Mouse (Mus musculus): ENCODE data around the gene Otx2. TPM values are rescaled to one million over a fixed set of nuclear protein-coding genes. Genes with fewer than 3 reads are reported as not detected.

The Otx2 gene
- total and polyA plus RNA-seq, 3 experiments: not detected

DNA sequence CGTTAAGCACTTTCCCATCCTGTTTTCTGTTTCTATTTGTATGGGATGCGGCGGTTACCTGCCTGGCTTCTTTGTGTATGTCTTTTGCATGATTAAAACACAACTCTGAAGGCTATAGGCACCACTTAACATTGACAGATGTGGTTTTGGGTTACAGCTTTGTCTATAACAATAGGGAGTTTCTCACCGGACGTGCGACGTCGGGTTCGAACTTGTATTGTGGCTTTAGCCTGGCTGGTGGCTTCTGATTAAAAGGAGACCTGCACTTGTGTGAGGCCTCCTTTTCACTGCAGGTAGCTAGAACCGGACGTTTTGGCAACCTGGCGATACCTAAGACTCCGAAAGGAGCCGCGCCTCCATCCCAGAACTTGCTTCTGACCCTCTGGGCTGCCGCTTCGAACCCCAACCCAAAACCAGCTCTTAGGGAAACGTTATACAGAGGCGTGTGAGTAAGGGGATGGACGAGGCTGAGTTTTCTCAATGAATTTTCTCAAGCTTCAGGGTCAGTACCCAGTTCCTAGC, 19.0 kb downstream of the Otx2 start:
- no peak overlapping the region for H3K4me3 ChIP-seq (ENCODE audit: control insufficient read depth in 1 of 2, insufficient read depth in 1 of 2, low read depth in 2 of 2, low read length in 2 of 2)
- H3K9me3 ChIP-seq (replicated peaks; ENCODE audit: insufficient read depth, low read length): no peaks in the 10 kb centered on the region
- TF ChIP-seq ZKSCAN1 (IDR thresholded peaks at IDR 0.05; ENCODE audit: low read depth, low read length) (no peak), E2F4 (IDR thresholded peaks at IDR 0.05; ENCODE audit: borderline replicate concordance, low read depth, low read length) (no peak), TCF12 (IDR thresholded peaks at IDR 0.05; ENCODE audit: low read depth, low read length) (no peak), POLR2AphosphoS2 (IDR thresholded peaks at IDR 0.05; ENCODE audit: low read length) (no peak), MAX (IDR thresholded peaks at IDR 0.05; ENCODE audit: low read length) (no peak), GABPA (IDR thresholded peaks at IDR 0.05; ENCODE audit: low read depth, low read length) (no peak)
- no peaks in the 10 kb centered on the region; a peak in 1 of 4 replicates for H3K27me3 ChIP-seq (ENCODE audit: control insufficient read depth in 1 of 2, insufficient read depth in 2 of 2, low read length in 2 of 2)
- H3K36me3 ChIP-seq (ENCODE audit: control insufficient read depth in 1 of 2, insufficient read depth in 2 of 2, low read length in 2 of 2): no peaks in the 10 kb centered on the region
- DNase-seq (ENCODE audit: low read depth, low spot score): no peak
- H3K9ac ChIP-seq (ENCODE audit: control insufficient read depth, low read depth, low read length, poor library complexity, severe bottlenecking): no peak overlapping the region
- H3K4me1 ChIP-seq (ENCODE audit: control insufficient read depth in 1 of 2, insufficient read depth in 2 of 2, low read length in 2 of 2): no peaks in the 10 kb centered on the region
- H3K79me2 ChIP-seq (ENCODE audit: control insufficient read depth, insufficient read depth, low read length, poor library complexity): no peaks in the 10 kb centered on the region
- H3K27ac ChIP-seq (ENCODE audit: control insufficient read depth, low read depth, low read length): no peak overlapping the region

DNA sequence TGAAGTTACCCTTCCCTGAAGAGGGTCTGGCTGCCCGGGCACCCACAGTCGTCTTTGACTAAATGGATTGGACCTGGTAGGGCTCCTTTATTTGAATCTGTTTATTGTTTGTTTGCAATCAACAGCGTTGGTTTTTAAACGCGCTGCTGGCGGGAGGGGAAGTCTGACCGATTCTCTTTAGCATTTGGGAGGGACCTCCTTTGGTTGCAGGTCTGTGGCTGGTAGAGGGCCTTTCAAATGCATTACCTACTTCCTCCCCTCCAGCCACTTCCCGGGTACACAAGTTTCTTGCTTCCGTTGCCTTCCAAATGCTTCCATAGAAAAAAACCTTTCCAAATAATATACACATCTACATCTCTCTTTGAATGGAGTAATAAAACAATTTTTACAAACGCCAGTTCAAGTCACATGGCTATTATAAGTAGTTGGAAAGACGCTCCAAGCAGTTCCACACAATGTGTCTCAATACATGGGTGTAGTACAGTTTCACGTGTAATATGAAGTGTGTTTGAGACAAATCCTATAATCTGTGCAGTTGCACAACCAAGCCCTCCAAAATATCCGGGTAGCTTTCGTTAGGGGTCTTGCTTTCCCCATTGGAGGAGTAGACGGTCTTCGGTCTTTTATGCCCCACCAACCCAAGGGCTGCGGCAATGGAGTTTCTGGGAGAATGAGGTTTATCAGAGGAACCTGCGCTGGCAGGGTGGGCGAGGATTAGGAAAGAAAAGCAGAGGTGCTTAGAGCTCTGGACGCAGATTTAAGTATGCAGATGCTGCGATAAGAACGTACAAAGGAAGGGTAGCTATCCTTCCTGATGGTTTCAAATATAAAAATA, 19.7 kb downstream of the Otx2 start:
- no peaks in the 10 kb centered on the region; a peak in 1 of 4 replicates for H3K27me3 ChIP-seq (ENCODE audit: control insufficient read depth in 1 of 2, insufficient read depth in 2 of 2, low read length in 2 of 2)
- no peaks in the 10 kb centered on the region for H3K9me3 ChIP-seq (replicated peaks; ENCODE audit: insufficient read depth, low read length)
- H3K36me3 ChIP-seq (ENCODE audit: control insufficient read depth in 1 of 2, insufficient read depth in 2 of 2, low read length in 2 of 2): no peaks in the 10 kb centered on the region
- no peak overlapping the region for H3K4me3 ChIP-seq (ENCODE audit: control insufficient read depth in 1 of 2, insufficient read depth in 1 of 2, low read depth in 2 of 2, low read length in 2 of 2)
- H3K27ac ChIP-seq (ENCODE audit: control insufficient read depth, low read depth, low read length): no peak overlapping the region
- H3K9ac ChIP-seq (ENCODE audit: control insufficient read depth, low read depth, low read length, poor library complexity, severe bottlenecking): no peak overlapping the region
- no peaks in the 10 kb centered on the region for H3K4me1 ChIP-seq (ENCODE audit: control insufficient read depth in 1 of 2, insufficient read depth in 2 of 2, low read length in 2 of 2)
- DNase-seq (ENCODE audit: low read depth, low spot score): no peak
- no peaks in the 10 kb centered on the region for H3K79me2 ChIP-seq (ENCODE audit: control insufficient read depth, insufficient read depth, low read length, poor library complexity)
- TF ChIP-seq ETS1 (IDR thresholded peaks at IDR 0.05; ENCODE audit: low read depth, low read length) (no peak), ZMIZ1 (IDR thresholded peaks at IDR 0.05; ENCODE audit: low read depth, low read length) (no peak), NELFE (IDR thresholded peaks at IDR 0.05; ENCODE audit: low read depth, low read length) (no peak), JUND (IDR thresholded peaks at IDR 0.05; ENCODE audit: low read depth, low read length) (no peak), NRF1 (IDR thresholded peaks at IDR 0.05; ENCODE audit: insufficient read depth, low read depth, low read length, poor library complexity, severe bottlenecking) (no peak), SMC3 (IDR thresholded peaks at IDR 0.05; ENCODE audit: low read depth, low read length) (no peak), MYB (IDR thresholded peaks at IDR 0.05; ENCODE audit: low read depth, low read length) (no peak), TAL1 (IDR thresholded peaks at IDR 0.05; ENCODE audit: low read length) (no peak), CHD2 (IDR thresholded peaks at IDR 0.05; ENCODE audit: low read length) (no peak), ZC3H11A (IDR thresholded peaks at IDR 0.05; ENCODE audit: low read depth, low read length) (no peak), CHD1 (IDR thresholded peaks at IDR 0.05; ENCODE audit: low read depth, low read length) (no peak), BHLHE40 (IDR thresholded peaks at IDR 0.05; ENCODE audit: borderline replicate concordance, low read depth, low read length) (no peak), EP300 (IDR thresholded peaks at IDR 0.05; ENCODE audit: low read depth in 1 of 2, low read length in 2 of 2) (no peak), GABPA (IDR thresholded peaks at IDR 0.05; ENCODE audit: low read depth, low read length) (no peak), ZNF384 (IDR thresholded peaks at IDR 0.05; ENCODE audit: low read depth, low read length) (no peak), TCF12 (IDR thresholded peaks at IDR 0.05; ENCODE audit: low read depth, low read length) (no peak), POLR2A (IDR thresholded peaks at IDR 0.05; ENCODE audit: control insufficient read depth in 1 of 2, insufficient read depth in 1 of 2, low read depth in 1 of 2, low read length in 2 of 2, poor library complexity in 1 of 2) (no peak), GATA1 (IDR thresholded peaks at IDR 0.05; ENCODE audit: low read depth, low read length) (no peak), E2F4 (IDR thresholded peaks at IDR 0.05; ENCODE audit: borderline replicate concordance, low read depth, low read length) (no peak), MEF2A (IDR thresholded peaks at IDR 0.05; ENCODE audit: extremely low read depth, insufficient replicate concordance, low read depth, low read length, poor library complexity, severe bottlenecking) (no peak)
